Mouse (Mus musculus) midbrain, embryonic 12.5 days (tissue): ENCODE results near the gene Xbp1. TPM values are rescaled to one million over a fixed set of nuclear protein-coding genes. Genes with fewer than 3 reads are reported as not detected.
"Not testable (repeated sequence)": the region's sequence is repeated elsewhere in the genome, so short reads cannot be mapped to it uniquely, and the experiment has no call there.

ENCODE experiments used
- ATAC-seq: fragments of 200-750 bp; cut with Nextera tagmentation; 2 replicates; pipeline ENCODE4 v1.8.0; 2017; ENCODE audit warnings: low read depth, moderate TSS enrichment, moderate library complexity; ENCODE audit not compliant: low FRiP score
- H3K27ac ChIP-seq: fragments of 300-500 bp; sonication (generic); replicated peaks from 2 replicates; pipeline ENCODE4 v1.5.1; 2016; ENCODE audit warnings: mild to moderate bottlenecking
- H3K27me3 ChIP-seq: fragments of 300-500 bp; sonication (generic); 2 replicates; pipeline ENCODE4 v1.6.1; 2016; ENCODE audit warnings: mild to moderate bottlenecking
- H3K36me3 ChIP-seq: fragments of 300-500 bp; sonication (generic); 2 replicates; pipeline ENCODE4 v1.6.1; 2016
- H3K4me1 ChIP-seq: fragments of 300-500 bp; sonication (generic); 2 replicates; pipeline ENCODE4 v1.6.1; 2016
- H3K4me2 ChIP-seq: fragments of 300-500 bp; sonication (generic); replicated peaks from 2 replicates; pipeline ENCODE4 v1.6.1; 2016; ENCODE audit warnings: mild to moderate bottlenecking, moderate library complexity
- H3K4me3 ChIP-seq: fragments of 300-500 bp; sonication (generic); 2 replicates; pipeline ENCODE4 v1.5.1; 2016; ENCODE audit warnings: mild to moderate bottlenecking
- H3K9ac ChIP-seq: fragments of 300-500 bp; sonication (generic); replicated peaks from 2 replicates; pipeline ENCODE4 v1.6.1; 2016; ENCODE audit warnings: mild to moderate bottlenecking, moderate library complexity
- H3K9me3 ChIP-seq: fragments of 300-500 bp; sonication (generic); 2 replicates; pipeline ENCODE4 v1.6.1; 2016; ENCODE audit warnings: mild to moderate bottlenecking
- WGBS: fragments of 180-500 bp; shearing (Covaris S2); methylation state at CpG from one replicate; pipeline ENCODE4 v1.1.7; 2016; 5-methylcytosine and 5-hydroxymethylcytosine counted together
- polyA plus RNA-seq: library from polyadenylated mRNA; unstranded; fragments of >200 nt; fragmentation: Nextera tagmentation; extraction: Ambion mirVana; gene quantifications from 2 replicates; pipeline ENCODE4 v1.2.1, GENCODE M21; 2016

The Xbp1 gene
- polyA plus RNA-seq = 113 and 114 TPM in 2 replicates

DNA sequence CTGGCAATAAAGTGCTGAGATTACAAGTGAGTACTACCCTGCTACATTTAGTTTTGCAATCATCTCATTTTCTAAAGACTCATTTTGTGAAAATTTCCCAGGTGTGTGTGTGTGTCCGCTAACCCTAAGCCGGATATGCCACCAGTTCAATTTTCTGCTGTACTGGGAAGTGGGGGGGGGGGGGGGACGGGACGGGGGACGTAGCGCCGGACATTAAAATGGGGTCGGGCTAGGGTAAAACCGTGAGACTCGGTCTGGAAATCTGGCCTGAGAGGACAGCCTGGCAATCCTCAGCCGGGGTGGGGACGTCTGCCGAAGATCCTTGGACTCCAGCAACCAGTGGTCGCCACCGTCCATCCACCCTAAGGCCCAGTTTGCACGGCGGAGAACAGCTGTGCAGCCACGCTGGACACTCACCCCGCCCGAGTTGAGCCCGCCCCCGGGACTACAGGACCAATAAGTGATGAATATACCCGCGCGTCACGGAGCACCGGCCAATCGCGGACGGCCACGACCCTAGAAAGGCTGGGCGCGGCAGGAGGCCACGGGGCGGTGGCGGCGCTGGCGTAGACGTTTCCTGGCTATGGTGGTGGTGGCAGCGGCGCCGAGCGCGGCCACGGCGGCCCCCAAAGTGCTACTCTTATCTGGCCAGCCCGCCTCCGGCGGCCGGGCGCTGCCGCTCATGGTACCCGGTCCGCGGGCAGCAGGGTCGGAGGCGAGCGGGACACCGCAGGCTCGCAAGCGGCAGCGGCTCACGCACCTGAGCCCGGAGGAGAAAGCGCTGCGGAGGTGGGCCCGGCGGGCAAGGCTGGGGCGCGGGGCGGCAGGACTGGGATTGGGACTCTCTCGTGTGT, at the start of gene Xbp1:
Gene Xbp1, plus strand, starts transcription at position 248 of the 854 bp plus-strand sequence.
- H3K9me3 ChIP-seq = no peaks in the 10 kb centered on the region
- peak within 1 kb of the TSS; percentile 90 for H3K9ac ChIP-seq
- H3K27ac ChIP-seq = peak within 1 kb of the TSS; percentile 90
- WGBS = under 1% methylated on average over 68 of the region's 72 CpGs
- ATAC-seq = peak; percentile 98
- H3K27me3 ChIP-seq = no peaks in the 10 kb centered on the region
- peaks cover 20% of the 10 kb centered on the region for H3K4me1 ChIP-seq
- peaks cover 31% of the 10 kb centered on the region for H3K36me3 ChIP-seq
- H3K4me2 ChIP-seq = peak within 1 kb of the TSS; percentile 75
- H3K4me3 ChIP-seq = peak within 1 kb of the TSS; percentile 99

DNA sequence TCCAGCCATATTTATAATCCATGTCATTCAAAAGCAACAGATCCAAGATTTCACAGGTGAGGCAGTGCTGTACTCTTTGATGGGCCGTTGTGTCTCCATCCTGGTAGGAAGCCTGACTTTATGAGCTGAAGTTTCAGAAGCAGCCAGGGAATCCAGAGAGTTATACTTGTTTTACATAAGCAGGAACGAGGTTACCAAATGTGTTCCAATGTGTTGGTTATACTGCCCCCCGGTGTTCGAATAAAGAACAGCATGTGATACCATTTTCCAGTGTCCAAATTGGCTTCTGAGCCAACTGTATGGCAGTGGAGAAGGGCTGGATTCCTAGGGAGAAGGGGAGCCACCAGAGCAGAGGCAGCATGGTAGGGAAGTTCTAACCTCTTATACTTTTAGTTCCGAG, 46.3 kb upstream of the Xbp1 start:
- 15% methylated on average over 5 of the region's 5 CpGs for WGBS
- no peaks in the 10 kb centered on the region for H3K36me3 ChIP-seq
- no peak overlapping the region for H3K9ac ChIP-seq
- H3K4me2 ChIP-seq = no peak overlapping the region
- H3K4me1 ChIP-seq = no peaks in the 10 kb centered on the region
- no peak overlapping the region for H3K27ac ChIP-seq
- no peaks in the 10 kb centered on the region for H3K9me3 ChIP-seq
- H3K4me3 ChIP-seq = no peak overlapping the region
- no peak for ATAC-seq
- H3K27me3 ChIP-seq = no peaks in the 10 kb centered on the region

DNA sequence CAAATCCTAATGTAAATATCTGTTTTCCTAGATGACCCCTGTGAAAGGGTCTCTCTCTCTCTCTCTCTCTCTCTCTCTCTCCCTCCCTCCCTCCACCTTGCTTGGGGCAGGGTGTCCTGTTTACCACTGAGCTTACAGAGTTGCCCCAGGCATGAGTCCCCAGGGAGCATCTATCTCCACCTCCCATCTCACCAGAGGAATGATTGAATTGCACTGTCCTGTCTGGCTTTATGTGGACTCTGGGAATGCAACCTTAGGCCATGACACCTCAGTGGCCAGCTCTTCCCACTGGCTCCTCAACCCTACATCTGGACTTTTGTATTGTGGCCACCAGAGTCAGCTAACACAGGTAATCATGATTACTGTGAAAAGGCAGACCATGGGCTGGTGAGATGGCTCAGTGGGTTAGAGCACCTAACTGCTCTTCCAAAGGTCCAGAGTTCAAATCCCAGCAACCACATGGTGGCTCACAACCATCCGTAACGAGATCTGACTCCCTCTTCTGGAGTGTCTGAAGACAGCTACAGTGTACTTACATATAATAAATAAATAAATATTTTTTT, 44.8 kb upstream of the Xbp1 start:
- not testable (repeated sequence) for H3K4me2 ChIP-seq, H3K9ac ChIP-seq, H3K27ac ChIP-seq, H3K9me3 ChIP-seq, H3K36me3 ChIP-seq, H3K4me1 ChIP-seq, ATAC-seq, H3K4me3 ChIP-seq, H3K27me3 ChIP-seq
- 89% methylated on average over 2 of the region's 2 CpGs for WGBS

DNA sequence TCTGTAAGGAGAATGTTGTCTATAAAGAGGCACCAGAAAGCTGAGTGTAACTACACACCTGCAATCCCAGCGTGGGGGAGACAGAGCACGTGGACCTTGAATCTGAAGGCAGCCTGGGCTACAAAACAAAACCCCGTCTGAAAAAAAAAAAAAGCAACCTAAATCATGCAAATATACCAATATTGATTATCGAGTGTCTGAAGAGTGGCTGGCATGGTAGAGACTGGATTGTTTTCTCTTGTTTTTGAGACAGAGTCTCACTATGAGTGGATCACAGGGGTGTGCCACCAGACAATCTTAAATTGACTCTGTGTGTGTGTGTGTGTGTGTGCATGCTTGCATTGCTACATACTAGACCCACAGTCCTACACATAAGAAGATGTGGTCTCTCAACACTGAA, 43.7 kb upstream of the Xbp1 start:
- H3K9ac ChIP-seq = no peak overlapping the region
- H3K27ac ChIP-seq = no peak overlapping the region
- no peak overlapping the region for H3K4me3 ChIP-seq
- WGBS = 87% methylated on average over 4 of the region's 4 CpGs
- H3K9me3 ChIP-seq = no peaks in the 10 kb centered on the region
- H3K4me1 ChIP-seq = no peaks in the 10 kb centered on the region
- H3K4me2 ChIP-seq = no peak overlapping the region
- ATAC-seq = no peak
- no peaks in the 10 kb centered on the region for H3K27me3 ChIP-seq
- no peaks in the 10 kb centered on the region for H3K36me3 ChIP-seq

DNA sequence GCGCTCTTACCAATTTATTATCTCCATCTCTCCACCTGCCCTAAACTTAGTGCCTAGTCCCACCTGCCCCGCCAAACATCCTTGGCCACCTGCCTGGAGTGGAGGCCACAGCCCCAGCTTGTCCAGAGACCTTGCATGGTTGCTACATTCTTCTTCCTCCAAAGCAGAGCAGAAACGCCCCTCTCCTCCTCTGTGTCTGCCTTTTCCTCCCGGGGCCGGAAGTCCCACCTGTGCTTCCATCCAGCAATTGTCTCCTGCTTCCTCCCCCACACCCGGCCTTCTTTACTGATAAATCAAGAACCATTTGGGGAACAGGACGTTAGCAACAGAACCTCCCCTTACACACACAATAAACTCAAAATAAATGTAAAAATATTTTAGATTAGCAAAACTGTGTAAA, 42.3 kb upstream of the Xbp1 start:
- no peaks in the 10 kb centered on the region for H3K9me3 ChIP-seq
- H3K4me2 ChIP-seq = no peak overlapping the region
- H3K27me3 ChIP-seq = no peaks in the 10 kb centered on the region
- WGBS = 86% methylated on average over 7 of the region's 7 CpGs
- H3K36me3 ChIP-seq = no peaks in the 10 kb centered on the region
- no peak for ATAC-seq
- H3K4me3 ChIP-seq = no peak overlapping the region
- H3K27ac ChIP-seq = no peak overlapping the region
- no peak overlapping the region for H3K9ac ChIP-seq
- H3K4me1 ChIP-seq = no peaks in the 10 kb centered on the region

DNA sequence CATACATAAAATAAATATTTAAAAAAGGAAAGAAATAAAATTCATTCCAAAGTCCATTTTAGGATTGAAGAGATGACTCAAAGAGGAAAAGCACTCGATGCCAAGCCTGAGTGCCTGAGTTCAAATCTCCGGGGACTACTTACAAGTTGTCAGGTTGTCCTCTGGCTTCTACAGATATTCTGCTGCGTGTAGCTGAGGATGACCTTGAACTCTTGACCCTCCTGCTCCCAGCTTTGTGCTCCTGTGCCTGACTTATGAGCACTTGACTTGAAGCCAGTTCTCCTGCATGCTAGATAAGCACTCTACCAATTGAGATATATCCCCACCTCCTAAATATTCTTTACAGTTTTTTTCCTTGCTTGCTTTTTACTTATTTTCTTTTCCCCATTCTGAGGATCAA, 41.6 kb upstream of the Xbp1 start:
- Histone ChIP-seq H3K27me3 (no peaks in the 10 kb centered on the region), H3K4me3 (no peak overlapping the region), H3K36me3 (no peaks in the 10 kb centered on the region), H3K4me1 (no peaks in the 10 kb centered on the region), H3K9me3 (no peaks in the 10 kb centered on the region), H3K9ac (no peak overlapping the region), H3K27ac (no peak overlapping the region), H3K4me2 (no peak overlapping the region)
- WGBS = 88% methylated on average over 3 of the region's 3 CpGs
- ATAC-seq = no peak

DNA sequence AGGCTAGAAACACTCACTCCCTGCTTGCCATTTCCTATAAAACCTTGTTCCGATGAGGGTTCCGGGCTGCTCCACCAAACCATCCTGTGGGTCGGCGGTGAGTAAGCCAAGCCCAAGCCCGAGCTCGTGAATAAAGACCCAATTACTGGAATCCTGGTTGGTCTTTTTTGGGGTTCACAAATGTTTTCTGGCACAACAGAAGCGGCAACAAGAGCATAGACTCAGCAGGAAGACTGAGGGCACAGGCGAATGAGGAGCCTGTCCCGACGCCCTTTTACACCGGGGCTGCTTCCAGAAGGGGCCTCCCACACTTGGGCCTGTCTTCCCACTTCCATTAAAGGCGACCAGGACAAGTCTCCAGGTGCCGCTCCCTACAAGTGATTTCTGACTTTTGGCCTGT, 37.9 kb upstream of the Xbp1 start:
- Histone ChIP-seq H3K9me3 (no peaks in the 10 kb centered on the region), H3K4me1 (peaks cover 6% of the 10 kb centered on the region), H3K4me3 (no peak overlapping the region), H3K27me3 (no peaks in the 10 kb centered on the region), H3K27ac (no peak overlapping the region), H3K4me2 (no peak overlapping the region), H3K9ac (no peak overlapping the region), H3K36me3 (no peaks in the 10 kb centered on the region)
- no peak for ATAC-seq
- WGBS = 88% methylated on average over 13 of the region's 13 CpGs

DNA sequence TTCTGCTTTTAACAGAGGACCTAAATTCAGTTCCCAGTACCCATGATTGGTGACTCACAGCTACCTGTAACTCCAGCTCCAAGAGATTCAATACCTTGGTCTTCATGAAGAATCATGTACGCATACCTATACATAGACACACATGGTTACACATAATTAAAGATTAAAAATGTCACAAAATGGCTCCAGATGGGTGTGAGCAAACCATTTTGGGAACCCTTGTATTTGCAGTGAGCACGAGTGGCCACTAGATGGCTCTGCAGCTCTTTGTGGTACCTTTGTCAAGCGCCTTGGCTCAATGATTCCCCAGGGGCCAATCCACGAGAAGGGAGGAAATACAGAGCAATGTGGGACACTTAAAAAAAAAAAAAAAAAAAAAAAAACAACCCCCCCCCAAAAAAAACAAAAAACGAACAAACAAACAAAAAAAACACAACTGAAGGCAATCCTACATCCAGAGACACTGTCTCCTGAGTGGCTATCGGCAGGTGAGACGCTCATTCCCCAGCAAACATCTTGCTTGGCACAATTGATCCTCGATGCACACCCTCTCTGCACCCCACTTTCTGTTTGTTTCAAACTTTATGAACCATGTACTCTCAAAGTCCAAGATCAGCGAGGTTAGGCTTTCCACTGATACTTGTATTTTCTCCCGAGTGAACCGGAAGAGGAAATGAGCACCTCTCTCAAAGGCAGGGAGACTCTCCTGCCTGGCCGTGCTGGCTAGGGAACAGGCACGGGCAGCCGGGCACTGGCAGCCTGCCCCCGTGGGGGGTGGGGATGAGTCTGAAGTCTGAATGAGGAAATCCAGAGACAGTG, 35.1 kb upstream of the Xbp1 start:
- Histone ChIP-seq H3K4me1 (peaks cover 6% of the 10 kb centered on the region), H3K36me3 (no peaks in the 10 kb centered on the region), H3K9ac (peak overlapping the region; percentile 52; the same call in 1 of the 2 replicates), H3K27ac (no peak overlapping the region), H3K27me3 (no peaks in the 10 kb centered on the region), H3K4me3 (peak overlapping the region; percentile 37), H3K9me3 (no peaks in the 10 kb centered on the region), H3K4me2 (peak overlapping the region; percentile 51)
- ATAC-seq = 0 out of 2 replicates have a peak, but pooled peaks have one; percentile 34
- WGBS = 22% methylated on average over 15 of the region's 15 CpGs

DNA sequence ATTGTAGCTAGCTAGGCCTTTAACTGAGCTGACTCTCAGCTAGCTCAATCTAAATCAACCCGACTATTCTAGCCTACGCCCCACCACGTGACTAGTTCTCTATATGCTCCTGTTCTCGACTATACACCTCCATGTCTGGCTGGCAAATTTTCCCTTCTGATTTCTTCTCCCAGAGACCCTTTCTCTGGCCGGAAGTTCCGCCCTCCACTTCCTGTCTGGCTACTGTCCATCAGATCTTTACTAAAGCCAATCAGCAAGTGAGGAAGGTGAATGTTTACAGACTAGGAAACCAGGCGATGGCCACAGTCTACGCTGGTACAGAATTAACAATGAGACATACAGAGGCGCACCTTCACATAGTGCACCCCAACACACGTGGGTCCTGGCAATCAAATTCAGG, 31.0 kb upstream of the Xbp1 start:
- H3K4me1 ChIP-seq, H3K9ac ChIP-seq, H3K4me2 ChIP-seq, H3K27ac ChIP-seq, ATAC-seq, H3K4me3 ChIP-seq, H3K27me3 ChIP-seq, H3K9me3 ChIP-seq, H3K36me3 ChIP-seq: not testable (repeated sequence)
- 89% methylated on average over 10 of the region's 10 CpGs for WGBS

DNA sequence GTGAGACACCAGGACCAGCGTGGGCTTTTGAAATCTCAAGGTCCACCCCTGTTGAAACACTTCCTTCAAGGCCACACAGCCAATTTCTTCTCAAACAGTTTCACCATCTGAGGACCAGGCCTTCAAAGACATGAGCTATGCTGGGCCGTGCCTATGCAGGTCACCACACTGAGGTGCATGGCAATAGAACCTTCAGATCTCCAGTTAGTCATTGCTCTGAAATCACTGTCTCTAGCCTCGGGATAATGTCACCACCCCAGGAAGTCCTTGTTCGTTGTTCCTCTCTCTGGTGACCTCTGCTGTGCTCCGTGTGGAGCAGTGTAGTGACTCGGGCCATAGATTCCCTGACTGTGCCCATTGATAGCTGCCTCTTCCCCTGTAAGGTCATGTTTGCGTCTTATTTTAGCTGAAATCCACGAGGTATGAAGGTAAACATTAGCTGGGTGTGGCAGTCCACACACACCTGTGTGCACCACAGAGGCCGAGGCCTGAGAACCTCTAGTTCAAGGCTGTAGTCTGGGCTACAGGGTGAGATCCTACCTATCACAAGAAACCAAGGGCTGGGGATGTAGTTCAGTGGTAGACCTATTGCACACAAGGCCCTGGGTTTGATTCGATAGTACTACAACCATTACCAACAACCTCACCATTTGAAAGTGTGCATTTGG, 29.3 kb upstream of the Xbp1 start:
- 80% methylated on average over 10 of the region's 10 CpGs for WGBS
- ATAC-seq = no peak
- Histone ChIP-seq H3K4me1 (no peaks in the 10 kb centered on the region), H3K4me2 (no peak overlapping the region), H3K36me3 (no peaks in the 10 kb centered on the region), H3K9ac (no peak overlapping the region), H3K9me3 (no peaks in the 10 kb centered on the region), H3K4me3 (no peak overlapping the region), H3K27ac (no peak overlapping the region), H3K27me3 (no peaks in the 10 kb centered on the region)

DNA sequence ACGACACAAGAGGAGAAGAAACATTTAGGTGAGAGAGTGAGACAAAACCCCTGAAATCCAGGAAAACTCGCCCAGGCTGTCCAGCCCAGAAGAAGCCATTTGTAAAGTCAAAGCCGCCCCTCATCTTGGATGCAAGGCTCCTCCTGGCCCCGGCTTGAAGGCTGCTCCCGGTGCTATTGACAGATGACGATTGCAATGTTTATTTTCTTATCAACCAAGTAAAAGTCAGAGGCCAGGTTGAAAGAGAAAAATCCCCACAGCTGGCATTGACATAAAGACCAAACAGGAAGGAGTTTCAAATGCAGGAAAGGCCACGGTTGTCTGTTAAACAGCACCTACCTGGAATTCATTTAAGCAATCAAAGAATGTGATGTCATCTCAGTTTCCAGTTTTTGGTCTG, 28.5 kb upstream of the Xbp1 start:
- ATAC-seq = no peak
- Histone ChIP-seq H3K36me3 (no peaks in the 10 kb centered on the region), H3K27me3 (no peaks in the 10 kb centered on the region), H3K4me1 (no peaks in the 10 kb centered on the region), H3K9me3 (no peaks in the 10 kb centered on the region), H3K27ac (no peak overlapping the region), H3K4me3 (no peak overlapping the region), H3K4me2 (no peak overlapping the region), H3K9ac (no peak overlapping the region)
- 77% methylated on average over 7 of the region's 7 CpGs for WGBS
